Mouse (Mus musculus): ENCODE measurements at regions not wholly inside any gene's neighbourhood (a gene's known extent, or its start where the extent isn't known, plus 50 kb on each side); places are given as distances from the start of the nearest gene placed in this dataset.
A peak's percentile ranks its signal among the peaks of the same experiment; 100 is the strongest.
"Not testable (repeated sequence)": the region's sequence is repeated elsewhere in the genome, so short reads cannot be mapped to it uniquely, and the experiment has no call there.

- H3K36me3 ChIP-seq: no peaks in the 10 kb centered on the region
- no peak overlapping the region for H3K9ac ChIP-seq (replicated peaks)
- H3K27me3 ChIP-seq: no peaks in the 10 kb centered on the region
- no peaks in the 10 kb centered on the region for H3K4me1 ChIP-seq (replicated peaks)
- no peaks in the 10 kb centered on the region for H3K9me3 ChIP-seq
- H3K27ac ChIP-seq: no peak overlapping the region
- ATAC-seq: no peak
- no peak overlapping the region for H3K4me3 ChIP-seq (replicated peaks)
- 87% methylated on average over 2 of the region's 2 CpGs for WGBS
- H3K4me2 ChIP-seq (replicated peaks): no peak overlapping the region
Observed at GRCm38 (mm10) chr12:10529077-10529476, 138.5 kb downstream of the Rdh14 start.

- Histone ChIP-seq H3K27me3 (no peaks in the 10 kb centered on the region), H3K4me3 (replicated peaks) (no peak overlapping the region), H3K9me3 (no peaks in the 10 kb centered on the region), H3K9ac (replicated peaks) (no peak overlapping the region), H3K36me3 (no peaks in the 10 kb centered on the region), H3K4me2 (replicated peaks) (no peak overlapping the region), H3K27ac (no peak overlapping the region), H3K4me1 (replicated peaks) (no peaks in the 10 kb centered on the region)
- WGBS: 91% methylated on average over 3 of the region's 3 CpGs
- ATAC-seq: no peak
Observed at GRCm38 (mm10) chr12:10530996-10531395, 140.4 kb downstream of the Rdh14 start.

- H3K27ac ChIP-seq: no peak overlapping the region
- no peaks in the 10 kb centered on the region for H3K9me3 ChIP-seq
- H3K9ac ChIP-seq (replicated peaks): no peak overlapping the region
- no peak for ATAC-seq
- H3K27me3 ChIP-seq: no peaks in the 10 kb centered on the region
- H3K4me3 ChIP-seq (replicated peaks): no peak overlapping the region
- 89% methylated on average over 6 of the region's 6 CpGs for WGBS
- no peaks in the 10 kb centered on the region for H3K36me3 ChIP-seq
- no peaks in the 10 kb centered on the region for H3K4me1 ChIP-seq (replicated peaks)
- H3K4me2 ChIP-seq (replicated peaks): no peak overlapping the region
Observed at GRCm38 (mm10) chr12:10533971-10534370, 143.4 kb downstream of the Rdh14 start.

GRCm38 (mm10) chr12:10536239-10536638, 145.7 kb downstream of the Rdh14 start:
- Histone ChIP-seq H3K27me3 (no peaks in the 10 kb centered on the region), H3K9ac (replicated peaks) (no peak overlapping the region), H3K9me3 (no peaks in the 10 kb centered on the region), H3K4me2 (replicated peaks) (no peak overlapping the region), H3K4me1 (replicated peaks) (no peaks in the 10 kb centered on the region), H3K36me3 (no peaks in the 10 kb centered on the region), H3K4me3 (replicated peaks) (no peak overlapping the region), H3K27ac (no peak overlapping the region)
- ATAC-seq: no peak
- 86% methylated on average over 12 of the region's 12 CpGs for WGBS

DNA sequence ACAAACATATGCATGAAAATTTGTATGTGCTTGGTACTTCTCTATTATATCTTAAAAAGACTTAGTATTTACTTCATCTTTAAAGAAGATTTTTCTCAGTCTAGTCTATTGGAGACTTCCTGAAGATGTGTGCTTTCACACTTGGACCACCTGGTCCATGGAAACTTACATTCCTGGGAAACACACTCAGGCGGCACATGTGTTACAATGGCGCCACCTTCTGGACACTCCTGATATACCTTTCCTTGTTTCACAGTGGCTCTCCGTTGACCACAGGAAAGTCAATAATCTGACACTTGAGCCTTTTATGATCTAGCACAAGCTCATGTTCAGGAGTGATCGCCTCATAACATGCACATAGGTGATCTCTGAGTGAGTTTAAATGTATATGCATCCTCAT, 146.5 kb downstream of the Rdh14 start:
- no peaks in the 10 kb centered on the region for H3K9me3 ChIP-seq
- 1% methylated on average over 4 of the region's 4 CpGs for WGBS
- no peaks in the 10 kb centered on the region for H3K36me3 ChIP-seq
- ATAC-seq: peak; percentile 79
- H3K4me3 ChIP-seq (replicated peaks): no peak overlapping the region
- no peak overlapping the region for H3K27ac ChIP-seq
- no peak overlapping the region for H3K9ac ChIP-seq (replicated peaks)
- H3K27me3 ChIP-seq: no peaks in the 10 kb centered on the region
- no peak overlapping the region for H3K4me2 ChIP-seq (replicated peaks)
- H3K4me1 ChIP-seq (replicated peaks): no peaks in the 10 kb centered on the region

DNA sequence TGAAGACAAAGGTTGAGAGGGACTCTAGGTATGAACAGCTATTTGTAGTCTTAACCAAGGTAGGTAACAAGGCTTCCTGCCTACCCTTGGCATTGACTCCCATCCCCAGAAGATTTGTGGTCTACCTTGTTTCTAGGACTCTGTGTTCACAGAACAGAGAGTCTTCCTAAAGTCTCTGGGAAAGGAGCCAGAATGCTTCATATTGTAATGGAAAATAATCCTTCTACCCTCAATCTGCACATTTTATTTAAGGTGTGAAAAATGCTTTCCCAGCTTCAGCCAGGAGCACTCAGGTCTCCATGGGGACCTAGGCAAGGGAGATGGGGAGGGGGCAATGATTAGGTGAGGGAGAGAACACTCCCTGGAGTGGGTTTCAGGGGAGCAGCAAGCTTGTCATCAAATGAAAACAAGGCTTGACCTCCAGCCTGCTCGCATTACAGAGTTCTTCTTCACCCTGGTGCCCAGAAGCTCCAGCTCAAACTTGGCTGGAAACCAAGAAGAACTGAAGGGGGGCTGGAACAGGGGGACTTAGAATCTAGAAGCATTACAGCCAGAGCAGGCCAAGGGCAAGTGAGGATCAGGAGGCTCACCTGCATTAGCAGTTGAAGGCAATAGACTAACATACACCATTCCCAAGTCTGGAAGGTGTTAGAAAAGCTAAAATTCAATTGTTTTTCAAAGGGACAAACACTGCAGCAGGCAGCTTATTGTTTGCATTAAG, 159.1 kb downstream of the Rdh14 start:
- no peak overlapping the region for H3K4me2 ChIP-seq (replicated peaks)
- no peaks in the 10 kb centered on the region for H3K4me1 ChIP-seq (replicated peaks)
- no peak overlapping the region for H3K9ac ChIP-seq (replicated peaks)
- peaks cover under 1% of the 10 kb centered on the region; the same call in 1 of the 2 replicates for H3K9me3 ChIP-seq
- H3K4me3 ChIP-seq (replicated peaks): no peak overlapping the region
- no peak for ATAC-seq
- WGBS: 65% methylated on average over 1 of the region's 1 CpGs
- no peak overlapping the region for H3K27ac ChIP-seq
- H3K27me3 ChIP-seq: no peaks in the 10 kb centered on the region
- no peaks in the 10 kb centered on the region for H3K36me3 ChIP-seq

DNA sequence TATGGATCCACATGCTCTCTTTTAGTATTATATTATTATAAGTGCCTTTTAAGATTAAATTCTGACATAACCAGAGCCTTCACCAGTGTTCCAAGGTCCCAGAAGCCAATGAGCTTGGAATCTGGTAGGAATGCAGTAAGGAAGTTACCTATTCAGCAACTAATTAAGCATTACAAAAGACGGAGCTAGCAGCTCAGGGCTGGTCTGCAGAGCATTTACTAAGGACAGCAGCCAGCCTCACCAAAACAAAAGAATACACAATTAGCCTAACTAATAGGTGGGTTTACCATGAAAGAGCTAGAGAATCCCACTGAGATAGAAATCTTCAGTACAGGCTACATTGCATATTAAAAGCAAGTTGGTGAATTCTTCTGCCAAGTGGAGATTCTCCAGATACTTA, 164.1 kb downstream of the Rdh14 start:
- not testable (repeated sequence) for H3K27me3 ChIP-seq; H3K9me3 ChIP-seq; H3K27ac ChIP-seq; H3K4me2 ChIP-seq (replicated peaks); ATAC-seq; H3K36me3 ChIP-seq; H3K4me3 ChIP-seq (replicated peaks); H3K4me1 ChIP-seq (replicated peaks); H3K9ac ChIP-seq (replicated peaks)
- WGBS: 91% methylated on average over 1 of the region's 1 CpGs

DNA sequence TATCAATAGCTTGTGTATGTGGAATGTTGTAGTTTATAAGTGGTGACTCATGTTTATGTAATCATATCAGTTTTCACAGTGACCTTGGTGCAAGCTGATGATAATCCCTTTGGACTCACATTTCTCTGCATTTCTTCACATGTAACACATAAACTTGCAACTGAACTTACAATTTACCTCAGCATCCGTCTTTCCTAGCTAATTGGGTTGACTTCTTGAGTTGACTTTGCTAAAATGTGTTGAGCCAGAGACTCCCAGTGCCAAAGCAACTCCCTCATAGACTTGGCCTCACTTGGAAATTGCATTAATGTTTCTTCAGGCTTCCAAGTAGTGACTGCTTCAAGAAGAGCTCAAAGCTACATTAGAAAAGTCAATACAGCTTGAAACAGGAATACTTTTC, 172.4 kb downstream of the Rdh14 start:
- WGBS: 68% methylated on average over 1 of the region's 1 CpGs
- no peaks in the 10 kb centered on the region for H3K36me3 ChIP-seq
- H3K4me3 ChIP-seq (replicated peaks): no peak overlapping the region
- no peak for ATAC-seq
- no peaks in the 10 kb centered on the region for H3K27me3 ChIP-seq
- H3K27ac ChIP-seq: no peak overlapping the region
- H3K9me3 ChIP-seq: no peaks in the 10 kb centered on the region
- H3K9ac ChIP-seq (replicated peaks): no peak overlapping the region
- no peaks in the 10 kb centered on the region for H3K4me1 ChIP-seq (replicated peaks)
- no peak overlapping the region for H3K4me2 ChIP-seq (replicated peaks)

DNA sequence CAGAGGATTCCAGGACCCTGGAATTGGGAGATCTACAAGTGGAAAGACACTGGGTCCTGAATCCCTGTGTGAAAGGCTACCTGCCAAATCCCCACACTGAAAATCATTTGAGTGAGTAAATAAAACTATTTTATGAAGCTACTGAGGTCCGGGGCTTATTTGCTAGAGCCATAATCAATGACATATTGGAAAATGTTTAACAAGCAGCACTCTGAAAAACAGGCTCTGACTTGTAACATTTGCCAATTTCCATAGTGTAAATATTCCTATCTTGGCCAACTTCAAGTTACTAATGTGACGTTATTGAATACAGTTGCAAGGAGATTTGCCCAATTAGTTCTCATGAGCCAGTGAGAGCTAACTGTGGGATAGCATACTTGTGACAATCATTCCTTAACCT, 177.3 kb downstream of the Rdh14 start:
- H3K27ac ChIP-seq: no peak overlapping the region
- H3K9me3 ChIP-seq: no peaks in the 10 kb centered on the region
- WGBS: 89% methylated on average over 2 of the region's 2 CpGs
- no peaks in the 10 kb centered on the region for H3K4me1 ChIP-seq (replicated peaks)
- H3K36me3 ChIP-seq: no peaks in the 10 kb centered on the region
- H3K4me2 ChIP-seq (replicated peaks): no peak overlapping the region
- H3K4me3 ChIP-seq (replicated peaks): no peak overlapping the region
- no peak for ATAC-seq
- no peak overlapping the region for H3K9ac ChIP-seq (replicated peaks)
- no peaks in the 10 kb centered on the region for H3K27me3 ChIP-seq

GRCm38 (mm10) chr12:10571643-10572377, 181.2 kb downstream of the Rdh14 start:
- Histone ChIP-seq H3K4me2 (replicated peaks) (no peak overlapping the region), H3K27ac (no peak overlapping the region), H3K36me3 (no peaks in the 10 kb centered on the region), H3K9me3 (no peaks in the 10 kb centered on the region), H3K4me1 (replicated peaks) (no peaks in the 10 kb centered on the region), H3K4me3 (replicated peaks) (no peak overlapping the region), H3K9ac (replicated peaks) (no peak overlapping the region), H3K27me3 (no peaks in the 10 kb centered on the region)
- no peak for ATAC-seq
- 62% methylated on average over 11 of the region's 11 CpGs for WGBS

DNA sequence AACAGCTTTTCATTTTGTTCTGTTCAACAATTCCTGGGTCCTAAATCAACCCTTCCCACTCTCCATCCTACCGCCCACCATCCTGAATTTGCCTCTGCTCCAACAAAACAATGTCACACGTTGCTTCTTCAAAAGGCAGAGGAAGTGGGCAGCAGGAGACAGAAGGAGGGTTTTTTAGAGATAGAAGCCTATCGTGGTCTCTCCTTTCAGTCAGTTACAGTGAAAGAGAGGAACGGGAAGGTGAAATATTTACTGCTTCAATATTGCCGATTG, 181.7 kb downstream of the Rdh14 start:
- H3K9ac ChIP-seq (replicated peaks): no peak overlapping the region
- WGBS: 78% methylated on average over 5 of the region's 5 CpGs
- H3K4me1 ChIP-seq (replicated peaks): no peaks in the 10 kb centered on the region
- no peak overlapping the region for H3K27ac ChIP-seq
- H3K27me3 ChIP-seq: no peaks in the 10 kb centered on the region
- ATAC-seq: no peak
- no peak overlapping the region for H3K4me3 ChIP-seq (replicated peaks)
- no peak overlapping the region for H3K4me2 ChIP-seq (replicated peaks)
- H3K36me3 ChIP-seq: no peaks in the 10 kb centered on the region
- H3K9me3 ChIP-seq: no peaks in the 10 kb centered on the region

DNA sequence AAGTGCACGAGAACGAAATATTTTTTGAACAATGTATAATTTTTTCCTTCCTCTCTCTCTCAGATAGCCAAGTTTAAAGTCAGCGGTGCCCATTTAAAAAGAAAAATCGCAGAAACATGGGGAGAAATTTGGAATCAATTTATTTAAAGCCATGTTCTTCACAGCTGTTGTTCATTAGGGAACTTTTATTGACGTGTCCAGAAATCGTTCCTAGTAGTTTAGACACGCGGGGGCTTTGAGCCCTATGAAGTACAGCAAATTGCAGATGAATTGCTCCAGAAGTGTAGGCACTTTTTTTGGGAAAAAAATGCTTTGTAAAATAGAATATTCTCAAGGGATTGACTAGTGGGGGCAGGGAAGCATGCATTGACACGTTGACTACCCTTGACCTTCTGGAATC, 182.8 kb downstream of the Rdh14 start:
- 84% methylated on average over 9 of the region's 9 CpGs for WGBS
- no peaks in the 10 kb centered on the region for H3K4me1 ChIP-seq (replicated peaks)
- no peak overlapping the region for H3K27ac ChIP-seq
- no peak for ATAC-seq
- H3K4me3 ChIP-seq (replicated peaks): no peak overlapping the region
- H3K4me2 ChIP-seq (replicated peaks): no peak overlapping the region
- H3K27me3 ChIP-seq: no peaks in the 10 kb centered on the region
- no peaks in the 10 kb centered on the region for H3K36me3 ChIP-seq
- no peak overlapping the region for H3K9ac ChIP-seq (replicated peaks)
- H3K9me3 ChIP-seq: no peaks in the 10 kb centered on the region
